Mouse (Mus musculus): ENCODE measurements around the gene Cmah.

Gene Cmah

GRCm38 (mm10) chr13:24520796-24521195, 193.6 kb downstream of the Cmah start:
- no peak for DNase-seq

DNA sequence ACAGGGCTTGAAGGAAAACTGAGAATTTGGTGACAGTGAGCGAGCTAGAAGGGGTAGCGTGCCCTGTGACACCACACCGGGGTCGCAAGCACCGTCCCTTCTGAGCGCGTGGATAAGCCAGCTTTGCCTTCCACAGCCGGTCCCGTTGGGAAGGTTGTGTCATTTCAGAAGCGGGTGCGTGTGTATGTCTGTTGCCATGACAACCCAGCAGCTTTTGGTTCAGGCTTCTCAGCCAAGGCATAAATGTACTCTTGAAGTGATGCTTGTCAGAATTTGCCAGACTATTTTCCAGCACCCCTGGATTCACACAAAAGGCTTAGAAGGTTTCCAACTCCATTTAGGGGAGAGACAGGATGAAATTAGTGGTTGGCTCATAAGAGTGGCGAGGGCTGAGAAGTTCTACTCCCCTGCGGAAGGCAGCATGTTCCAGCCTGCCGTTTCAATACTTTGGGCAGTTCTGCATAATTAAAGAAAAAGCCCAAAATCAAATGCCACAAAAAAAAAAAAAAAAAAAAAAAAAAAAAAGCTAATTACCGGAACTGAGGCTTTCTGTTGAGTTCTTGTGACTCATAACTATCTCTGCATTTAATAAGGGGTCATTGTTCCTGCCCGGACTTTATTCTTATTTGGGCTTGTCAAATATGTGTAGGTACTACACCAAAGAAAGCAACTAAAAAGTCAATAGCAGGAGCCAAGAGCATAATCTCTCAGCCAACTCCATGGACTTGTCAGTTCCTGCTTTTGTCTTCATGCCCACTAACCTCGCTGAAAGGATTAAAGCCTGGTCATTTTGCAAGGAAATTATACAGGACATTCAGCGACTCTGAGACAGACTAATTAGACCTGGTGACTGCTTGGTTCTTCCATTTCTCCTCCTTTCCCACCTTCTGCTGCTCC, 194.5 kb downstream of the Cmah start:
- DNase-seq, result no peak

DNA sequence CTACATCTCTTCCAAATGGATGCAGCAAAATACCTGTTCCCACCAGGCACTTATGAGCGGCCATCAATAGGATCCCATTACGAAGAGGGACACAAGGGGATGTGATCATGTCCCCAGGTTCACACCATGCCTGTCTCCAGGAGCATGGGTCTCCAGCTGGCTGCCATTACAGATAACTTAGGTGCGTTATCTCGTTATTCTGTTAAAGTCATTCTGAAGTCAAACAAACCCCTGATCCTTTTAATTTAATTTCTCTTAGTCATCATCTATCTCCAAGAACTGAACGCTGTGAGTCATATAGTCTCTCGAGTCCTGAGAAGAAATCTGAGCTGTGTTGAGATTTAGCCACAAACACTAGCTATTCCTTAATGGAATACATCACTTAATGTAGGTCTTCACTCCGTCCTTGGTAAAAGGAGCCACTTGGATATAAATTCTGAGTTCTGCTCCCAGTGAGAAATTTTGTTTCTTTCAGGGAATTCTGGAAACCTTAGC, 195.2 kb downstream of the Cmah start:
- no peak for DNase-seq

- DNase-seq, result no peak
Measured at GRCm38 (mm10) chr13:24523587-24524221, 196.5 kb downstream of the Cmah start.

GRCm38 (mm10) chr13:24524468-24524867, 197.3 kb downstream of the Cmah start:
- no peak for DNase-seq

DNA sequence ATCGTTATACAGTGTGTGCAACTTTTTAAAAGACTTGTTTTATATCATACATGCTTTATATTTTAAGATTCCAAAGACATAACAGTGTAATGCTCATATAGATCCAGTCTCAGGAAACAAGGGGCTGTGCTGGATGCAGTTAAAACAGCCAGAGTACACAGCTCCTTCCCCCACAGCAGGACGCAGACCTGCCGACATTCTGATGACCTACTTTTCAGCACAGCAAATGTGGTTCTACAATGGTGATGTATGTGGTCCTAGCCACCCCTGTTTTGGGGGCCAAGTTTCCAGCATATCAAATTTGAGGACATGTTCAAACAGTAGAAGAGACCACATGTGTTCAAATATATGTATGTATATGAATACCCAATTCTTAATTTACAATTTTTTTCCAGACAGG, 198.3 kb downstream of the Cmah start:
- DNase-seq, result no peak

DNA sequence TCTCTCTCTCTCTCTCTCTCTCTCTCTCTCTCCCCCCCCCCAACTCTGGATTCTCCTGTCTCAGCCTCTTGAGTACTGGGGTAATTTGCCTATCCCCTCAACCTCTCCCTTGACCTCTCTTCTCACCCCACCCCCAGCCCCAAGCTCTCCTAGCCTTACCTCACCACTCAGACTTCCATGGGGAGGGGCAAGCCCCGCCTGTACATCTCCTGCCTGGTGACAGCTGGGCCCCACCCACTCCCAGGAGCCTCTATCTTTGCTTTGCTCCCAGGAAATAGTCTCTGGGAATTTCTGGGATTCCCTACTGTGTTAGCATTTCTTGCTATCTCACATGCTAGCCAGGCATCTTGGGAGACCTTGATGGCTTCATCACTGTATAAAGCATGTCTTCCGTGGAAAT, 199.7 kb downstream of the Cmah start:
- no peak for DNase-seq
